8 mouse cellular contexts compared by ENCODE assay signal in the genomic region with DNA sequence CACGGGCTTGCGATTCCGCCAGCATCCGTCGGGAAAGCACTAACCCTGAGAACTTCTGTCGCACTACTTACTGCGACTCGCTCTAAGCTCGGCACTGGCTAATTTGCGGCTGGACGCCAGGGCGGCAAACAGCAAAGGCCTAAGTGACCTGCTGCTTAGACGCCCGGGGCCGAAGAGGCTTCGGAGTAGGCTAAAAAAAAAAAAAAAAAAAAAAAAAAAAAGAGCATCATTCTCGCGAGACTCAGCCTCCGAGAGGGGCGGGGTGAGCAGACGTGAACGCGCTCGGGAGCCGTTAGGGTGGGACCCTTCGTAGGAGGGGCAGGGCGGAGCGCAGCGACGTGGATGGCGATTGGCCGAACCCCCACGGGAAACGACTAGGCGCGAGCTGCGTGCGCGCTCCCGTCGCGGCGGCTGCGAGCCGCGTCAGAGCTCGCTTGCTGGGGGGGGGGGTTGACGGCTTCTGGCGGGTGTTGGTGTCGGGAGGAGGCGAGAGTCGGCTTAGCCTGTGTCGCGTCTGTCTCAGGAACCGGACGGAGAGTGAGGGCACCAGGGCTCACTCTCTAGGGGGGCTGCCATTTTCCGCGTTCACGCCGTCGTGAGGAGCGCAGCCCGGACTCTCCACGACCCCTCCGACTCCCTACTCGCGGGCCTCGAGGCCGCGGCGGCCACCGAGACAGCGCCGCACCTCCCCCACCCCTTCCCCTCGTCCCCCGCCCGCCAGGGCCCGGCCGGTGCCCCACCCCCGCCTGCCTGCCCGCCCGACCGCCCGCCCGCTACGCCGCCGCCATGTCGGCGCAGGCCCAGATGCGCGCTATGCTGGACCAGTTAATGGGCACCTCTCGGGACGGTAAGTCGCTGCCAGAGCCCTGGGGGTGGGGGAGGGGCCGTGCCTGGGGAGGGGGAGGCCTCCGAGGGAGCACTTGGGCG. TPM values are rescaled to one million over a fixed set of nuclear protein-coding genes. Genes with fewer than 3 reads are reported as not detected.
DNase-seq lines count a peak whose midpoint lies in the region; ATAC-seq lines count a peak whose summit lies in the region.

Luc7l2 (plus strand) TSS at position 273 of the 927 bp plus-strand sequence.

- H3K4me2 ChIP-seq in forebrain, embryonic 14.5 days (ENCODE audit: low read length), result peak within 1 kb of the TSS; percentile 80
- H3K4me2 ChIP-seq in neural tube, embryonic 15.5 days, result peak within 1 kb of the TSS; percentile 75

- peak; percentile 99 for DNase-seq in ES-CJ7 (ENCODE audit: low read depth, low spot score)
- DNase-seq in cerebellum, adult 11 months, result peak; percentile 97
- DNase-seq in forebrain, embryonic 14.5 days (ENCODE audit: low spot score), result peak; percentile 99
- peak; percentile 96 to 97 for DNase-seq in heart, postnatal 14 days
- peak; percentile 96 for DNase-seq in layer of hippocampus, adult 11-12 months (ENCODE audit: low spot score)
- peak; percentile 96 to 97 for DNase-seq in lung, adult 18-20 months
- DNase-seq in testis, postnatal 14 days (ENCODE audit: low spot score), result peak; percentile 99

- H3K36me3 ChIP-seq in forebrain, embryonic 14.5 days (ENCODE audit: control insufficient read depth, insufficient read depth, low read length), result no peaks in the 10 kb centered on the region
- H3K36me3 ChIP-seq in neural tube, embryonic 15.5 days, result no peaks in the 10 kb centered on the region

- under 1% methylated on average over 64 of the region's 98 CpGs for WGBS in forebrain, embryonic 14.5 days
- under 1% methylated on average over 98 of the region's 98 CpGs for WGBS in neural tube, embryonic 15.5 days

- H3K9ac ChIP-seq in forebrain, embryonic 14.5 days (ENCODE audit: low read length), result peak within 1 kb of the TSS; percentile 90
- peak within 1 kb of the TSS; percentile 82 for H3K9ac ChIP-seq in neural tube, embryonic 15.5 days (replicated peaks)

- peak within 1 kb of the TSS; percentile 99 for H3K27ac ChIP-seq in forebrain, embryonic 14.5 days (ENCODE audit: low read depth, low read length)
- peak within 1 kb of the TSS; percentile 99 for H3K27ac ChIP-seq in neural tube, embryonic 15.5 days (replicated peaks)

- no peaks in the 10 kb centered on the region for H3K27me3 ChIP-seq in forebrain, embryonic 14.5 days (replicated peaks; ENCODE audit: control insufficient read depth, insufficient read depth, low read length)
- H3K27me3 ChIP-seq in neural tube, embryonic 15.5 days (replicated peaks), result no peaks in the 10 kb centered on the region

- peak; percentile 90 for ATAC-seq in forebrain, embryonic 14.5 days
- ATAC-seq in neural tube, embryonic 15.5 days (ENCODE audit: low FRiP score), result peak; percentile 93

- H3K9me3 ChIP-seq in forebrain, embryonic 14.5 days (replicated peaks; ENCODE audit: control insufficient read depth, low read length), result no peaks in the 10 kb centered on the region
- H3K9me3 ChIP-seq in neural tube, embryonic 15.5 days (replicated peaks), result no peaks in the 10 kb centered on the region

- intact Hi-C loops in heart, postnatal 14 days (cut with DNase I), result no loop called here

- H3K4me3 ChIP-seq in forebrain, embryonic 14.5 days (ENCODE audit: low read depth, low read length), result peak within 1 kb of the TSS; percentile 67
- peak within 1 kb of the TSS; percentile 70 for H3K4me3 ChIP-seq in neural tube, embryonic 15.5 days (replicated peaks)

- no peaks in the 10 kb centered on the region for H3K4me1 ChIP-seq in forebrain, embryonic 14.5 days (ENCODE audit: control insufficient read depth, insufficient read depth, low read length)
- H3K4me1 ChIP-seq in neural tube, embryonic 15.5 days, result peaks cover 31% of the 10 kb centered on the region

RNA-seq across cellular contexts. Expression of gene Luc7l2, which starts in this region (rescaled TPM):
- 22.8 and 32.5 TPM in 2 replicates for polyA plus RNA-seq in forebrain, embryonic 14.5 days (2014; fragmentation: Nextera tagmentation; extraction: Ambion mirVana)
- total RNA-seq in heart, postnatal 14 days (2021), result 100 to 1,000 TPM; 113 to 119 TPM
- polyA plus RNA-seq in neural tube, embryonic 15.5 days (2015; fragmentation: Nextera tagmentation; extraction: Ambion mirVana), result 42.1 and 48.2 TPM in 2 replicates

Comparison
In these comparisons a context has a peak if more than half of its experiments do, and no peak if none do; other contexts are left out.
1. Peak in every context shown above with its lines: DNase-seq, ATAC-seq, H3K4me3 ChIP-seq and H3K27ac ChIP-seq.